Mouse (Mus musculus): ENCODE results near the gene Ppm1a. TPM values are rescaled to one million over a fixed set of nuclear protein-coding genes. Genes with fewer than 3 reads are reported as not detected.

Gene Ppm1a
- polyA plus RNA-seq, 1 experiment from 2014 or later = 46.4 TPM

- no peak for ATAC-seq (replicated peaks; ENCODE audit: low FRiP score)
- Histone ChIP-seq H3K9ac (ENCODE audit: low read depth, low read length) (no peak overlapping the region), H3K4me3 (ENCODE audit: low read depth, low read length) (no peak overlapping the region), H3K9me3 (ENCODE audit: control insufficient read depth, low read length) (no peaks in the 10 kb centered on the region), H3K27ac (ENCODE audit: low read depth, low read length) (no peak overlapping the region), H3K27me3 (replicated peaks; ENCODE audit: control insufficient read depth, insufficient read depth, low read length) (peaks cover 24% of the 10 kb centered on the region), H3K4me1 (replicated peaks; ENCODE audit: control insufficient read depth, insufficient read depth, low read length) (0 out of 2 replicates have a peak, but pooled peaks cover 3% of the 10 kb centered on the region), H3K36me3 (ENCODE audit: control insufficient read depth, insufficient read depth, low read length) (no peaks in the 10 kb centered on the region), H3K4me2 (no peak overlapping the region)
- no peak for DNase-seq (ENCODE audit: low spot score)
- WGBS = 75% methylated on average over 8 of the region's 8 CpGs
Observed at GRCm38 (mm10) chr12:72835518-72836015, 78.3 kb downstream of the Ppm1a start.

- no peak for ATAC-seq (replicated peaks; ENCODE audit: low FRiP score)
- H3K9me3 ChIP-seq (ENCODE audit: control insufficient read depth, low read length) = no peaks in the 10 kb centered on the region
- no peak overlapping the region for H3K4me3 ChIP-seq (ENCODE audit: low read depth, low read length)
- H3K27ac ChIP-seq (ENCODE audit: low read depth, low read length) = no peak overlapping the region
- no peak for DNase-seq (ENCODE audit: low spot score)
- 60% methylated on average over 4 of the region's 4 CpGs for WGBS
- no peaks in the 10 kb centered on the region for H3K4me1 ChIP-seq (replicated peaks; ENCODE audit: control insufficient read depth, insufficient read depth, low read length)
- H3K9ac ChIP-seq (ENCODE audit: low read depth, low read length) = no peak overlapping the region
- peaks cover 8% of the 10 kb centered on the region for H3K27me3 ChIP-seq (replicated peaks; ENCODE audit: control insufficient read depth, insufficient read depth, low read length)
- no peak overlapping the region for H3K4me2 ChIP-seq
- no peaks in the 10 kb centered on the region for H3K36me3 ChIP-seq (ENCODE audit: control insufficient read depth, insufficient read depth, low read length)
Observed at GRCm38 (mm10) chr12:72837302-72837701, 80.0 kb downstream of the Ppm1a start.

- DNase-seq (ENCODE audit: low spot score) (no peak), ATAC-seq (replicated peaks; ENCODE audit: low FRiP score) (no peak)
- Histone ChIP-seq H3K4me1 (replicated peaks; ENCODE audit: control insufficient read depth, insufficient read depth, low read length) (no peaks in the 10 kb centered on the region), H3K9ac (ENCODE audit: low read depth, low read length) (no peak overlapping the region), H3K36me3 (ENCODE audit: control insufficient read depth, insufficient read depth, low read length) (no peaks in the 10 kb centered on the region), H3K4me2 (no peak overlapping the region), H3K9me3 (ENCODE audit: control insufficient read depth, low read length) (no peaks in the 10 kb centered on the region), H3K27me3 (replicated peaks; ENCODE audit: control insufficient read depth, insufficient read depth, low read length) (no peaks in the 10 kb centered on the region), H3K27ac (ENCODE audit: low read depth, low read length) (no peak overlapping the region), H3K4me3 (ENCODE audit: low read depth, low read length) (no peak overlapping the region)
- WGBS = 86% methylated on average over 1 of the region's 1 CpGs
Observed at GRCm38 (mm10) chr12:72841500-72841899, 84.2 kb downstream of the Ppm1a start.

GRCm38 (mm10) chr12:72843135-72843534, 85.9 kb downstream of the Ppm1a start:
- H3K27ac ChIP-seq (ENCODE audit: low read depth, low read length) = no peak overlapping the region
- H3K4me2 ChIP-seq = no peak overlapping the region
- ATAC-seq (replicated peaks; ENCODE audit: low FRiP score) (no peak), DNase-seq (ENCODE audit: low spot score) (no peak)
- H3K36me3 ChIP-seq (ENCODE audit: control insufficient read depth, insufficient read depth, low read length) = no peaks in the 10 kb centered on the region
- peaks cover 3% of the 10 kb centered on the region; the same call in 1 of the 2 replicates for H3K27me3 ChIP-seq (replicated peaks; ENCODE audit: control insufficient read depth, insufficient read depth, low read length)
- H3K9ac ChIP-seq (ENCODE audit: low read depth, low read length) = no peak overlapping the region
- H3K9me3 ChIP-seq (ENCODE audit: control insufficient read depth, low read length) = no peaks in the 10 kb centered on the region
- 85% methylated on average over 4 of the region's 4 CpGs for WGBS
- no peaks in the 10 kb centered on the region for H3K4me1 ChIP-seq (replicated peaks; ENCODE audit: control insufficient read depth, insufficient read depth, low read length)
- H3K4me3 ChIP-seq (ENCODE audit: low read depth, low read length) = no peak overlapping the region

- no peak overlapping the region for H3K9ac ChIP-seq (ENCODE audit: low read depth, low read length)
- no peaks in the 10 kb centered on the region for H3K36me3 ChIP-seq (ENCODE audit: control insufficient read depth, insufficient read depth, low read length)
- H3K9me3 ChIP-seq (ENCODE audit: control insufficient read depth, low read length) = no peaks in the 10 kb centered on the region
- peak overlapping the region; percentile 17 for H3K4me3 ChIP-seq (ENCODE audit: low read depth, low read length)
- H3K4me2 ChIP-seq = peak overlapping the region; percentile 32
- H3K27ac ChIP-seq (ENCODE audit: low read depth, low read length) = peak overlapping the region; percentile 51; the same call in 1 of the 2 replicates
- no peak for DNase-seq (ENCODE audit: low spot score)
- no peaks in the 10 kb centered on the region for H3K4me1 ChIP-seq (replicated peaks; ENCODE audit: control insufficient read depth, insufficient read depth, low read length)
- 80% methylated on average over 4 of the region's 4 CpGs for WGBS
- H3K27me3 ChIP-seq (replicated peaks; ENCODE audit: control insufficient read depth, insufficient read depth, low read length) = peaks cover 3% of the 10 kb centered on the region; the same call in 1 of the 2 replicates
- no peak for ATAC-seq (replicated peaks; ENCODE audit: low FRiP score)
Observed at GRCm38 (mm10) chr12:72843555-72843954, 86.3 kb downstream of the Ppm1a start.

GRCm38 (mm10) chr12:72843973-72844620, 86.8 kb downstream of the Ppm1a start:
- Histone ChIP-seq H3K9ac (ENCODE audit: low read depth, low read length) (0 out of 2 replicates have a peak overlapping the region, but pooled peaks have one; percentile 0), H3K27ac (ENCODE audit: low read depth, low read length) (peak overlapping the region; percentile 51; the same call in 1 of the 2 replicates), H3K36me3 (ENCODE audit: control insufficient read depth, insufficient read depth, low read length) (no peaks in the 10 kb centered on the region), H3K4me2 (peak overlapping the region; percentile 32), H3K27me3 (replicated peaks; ENCODE audit: control insufficient read depth, insufficient read depth, low read length) (peaks cover 3% of the 10 kb centered on the region; the same call in 1 of the 2 replicates), H3K4me1 (replicated peaks; ENCODE audit: control insufficient read depth, insufficient read depth, low read length) (no peaks in the 10 kb centered on the region), H3K9me3 (ENCODE audit: control insufficient read depth, low read length) (no peaks in the 10 kb centered on the region), H3K4me3 (ENCODE audit: low read depth, low read length) (peak overlapping the region; percentile 17)
- DNase-seq (ENCODE audit: low spot score) (peak; percentile 60), ATAC-seq (replicated peaks; ENCODE audit: low FRiP score) (peak; percentile 87)
- WGBS = 16% methylated on average over 12 of the region's 12 CpGs

- WGBS = 57% methylated on average over 10 of the region's 10 CpGs
- no peak for DNase-seq (ENCODE audit: low spot score)
- H3K27ac ChIP-seq (ENCODE audit: low read depth, low read length) = no peak overlapping the region
- no peak overlapping the region for H3K9ac ChIP-seq (ENCODE audit: low read depth, low read length)
- H3K27me3 ChIP-seq (replicated peaks; ENCODE audit: control insufficient read depth, insufficient read depth, low read length) = peaks cover 3% of the 10 kb centered on the region
- H3K36me3 ChIP-seq (ENCODE audit: control insufficient read depth, insufficient read depth, low read length) = no peaks in the 10 kb centered on the region
- no peaks in the 10 kb centered on the region for H3K9me3 ChIP-seq (ENCODE audit: control insufficient read depth, low read length)
- no peak for ATAC-seq (replicated peaks; ENCODE audit: low FRiP score)
- no peaks in the 10 kb centered on the region for H3K4me1 ChIP-seq (replicated peaks; ENCODE audit: control insufficient read depth, insufficient read depth, low read length)
- H3K4me3 ChIP-seq (ENCODE audit: low read depth, low read length) = no peak overlapping the region
- H3K4me2 ChIP-seq = no peak overlapping the region
Observed at GRCm38 (mm10) chr12:72845946-72846345, 88.7 kb downstream of the Ppm1a start.

- 25% methylated on average over 7 of the region's 7 CpGs for WGBS
- no peak for DNase-seq (ENCODE audit: low spot score)
Observed at GRCm38 (mm10) chr12:72847725-72848124, 90.5 kb downstream of the Ppm1a start.

More at GRCm38 (mm10) chr12:72847725-72848124, 90.5 kb downstream of the Ppm1a start:
- no peak overlapping the region for H3K27ac ChIP-seq (ENCODE audit: low read depth, low read length)
- H3K4me2 ChIP-seq = no peak overlapping the region
- H3K27me3 ChIP-seq (replicated peaks; ENCODE audit: control insufficient read depth, insufficient read depth, low read length) = peaks cover 8% of the 10 kb centered on the region
- H3K4me3 ChIP-seq (ENCODE audit: low read depth, low read length) = no peak overlapping the region
- no peaks in the 10 kb centered on the region for H3K4me1 ChIP-seq (replicated peaks; ENCODE audit: control insufficient read depth, insufficient read depth, low read length)
- H3K9me3 ChIP-seq (ENCODE audit: control insufficient read depth, low read length) = no peaks in the 10 kb centered on the region
- H3K9ac ChIP-seq (ENCODE audit: low read depth, low read length) = no peak overlapping the region
- H3K36me3 ChIP-seq (ENCODE audit: control insufficient read depth, insufficient read depth, low read length) = no peaks in the 10 kb centered on the region
- ATAC-seq (replicated peaks; ENCODE audit: low FRiP score) = no peak
